Mouse (Mus musculus) ES-Bruce4 (cell line): Measurements from ENCODE around the gene Anks1b. TPM values are rescaled to one million over a fixed set of nuclear protein-coding genes. Genes with fewer than 3 reads are reported as not detected.
A peak's percentile ranks its signal among the peaks of the same experiment; 100 is the strongest.

Source experiments
- H3K27ac ChIP-seq: 2 replicates; pipeline ENCODE4 v1.5.1; 2012; ENCODE audit warnings: low read length, inconsistent platforms; ENCODE audit not compliant: insufficient read depth
- H3K27me3 ChIP-seq: 2 replicates; pipeline ENCODE4 v1.6.1; 2012; ENCODE audit warnings: mild to moderate bottlenecking, low read length, inconsistent platforms; ENCODE audit not compliant: control insufficient read depth, poor library complexity, insufficient read depth, severe bottlenecking
- H3K36me3 ChIP-seq: 2 replicates; pipeline ENCODE4 v1.6.1; 2012; ENCODE audit warnings: inconsistent platforms, mild to moderate bottlenecking, low read length, moderate library complexity; ENCODE audit not compliant: control insufficient read depth, poor library complexity, insufficient read depth, severe bottlenecking
- H3K4me1 ChIP-seq: one replicate; pipeline ENCODE4 v1.8.1; 2011; ENCODE audit warnings: low read length; ENCODE audit not compliant: control insufficient read depth, insufficient read depth
- H3K4me3 ChIP-seq: 2 replicates; pipeline ENCODE4 v1.5.1; 2011; ENCODE audit warnings: low read depth, mild to moderate bottlenecking, low read length
- H3K9ac ChIP-seq: 2 replicates; pipeline ENCODE4 v1.6.1; 2012; ENCODE audit warnings: low read depth, mild to moderate bottlenecking, inconsistent platforms; ENCODE audit not compliant: poor library complexity, severe bottlenecking
- H3K9me3 ChIP-seq: replicated peaks from 2 replicates; pipeline ENCODE4 v1.6.1; 2012; ENCODE audit warnings: mild to moderate bottlenecking, low read length, inconsistent platforms; ENCODE audit not compliant: control insufficient read depth, poor library complexity, insufficient read depth, severe bottlenecking
- CTCF ChIP-seq: IDR thresholded peaks from one replicate; pipeline ENCODE4 v1.8.1; 2011; ENCODE audit warnings: low read depth, low read length
- EP300 ChIP-seq: IDR thresholded peaks from 2 replicates; pipeline ENCODE4 v1.6.1; 2011; ENCODE audit warnings: low read depth, low read length; ENCODE audit not compliant: insufficient read depth
- POLR2A ChIP-seq: IDR thresholded peaks from one replicate; pipeline ENCODE4 v1.8.1; 2011; ENCODE audit warnings: low read length; ENCODE audit not compliant: insufficient read depth
- polyA plus RNA-seq: library from polyadenylated mRNA; stranded (reverse); fragments of >200 nt; gene quantifications from 2 replicates; pipeline ENCODE4 v1.2.4, GENCODE M21; 2011; ENCODE audit warnings: low read depth; ENCODE audit not compliant: missing spikeins, insufficient read depth, insufficient read length

Anks1b gene
- polyA plus RNA-seq, 1 experiment: 2.3 TPM

- Histone ChIP-seq H3K9me3 (no peaks in the 10 kb centered on the region), H3K4me3 (no peak overlapping the region), H3K36me3 (no peaks in the 10 kb centered on the region), H3K4me1 (no peaks in the 10 kb centered on the region), H3K27me3 (no peaks in the 10 kb centered on the region), H3K9ac (no peak overlapping the region), H3K27ac (no peak overlapping the region)
- no peak for TF ChIP-seq EP300
- TF ChIP-seq CTCF: no peak
- TF ChIP-seq POLR2A: no peak
Measured at GRCm38 (mm10) chr10:90856668-90857067, 983.4 kb downstream of the Anks1b start.

- Histone ChIP-seq H3K9ac (no peak overlapping the region), H3K27me3 (no peaks in the 10 kb centered on the region), H3K4me1 (no peaks in the 10 kb centered on the region), H3K9me3 (no peaks in the 10 kb centered on the region), H3K27ac (no peak overlapping the region), H3K36me3 (no peaks in the 10 kb centered on the region), H3K4me3 (no peak overlapping the region)
- TF ChIP-seq EP300 (no peak), CTCF (no peak), POLR2A (no peak)
Measured at GRCm38 (mm10) chr10:90859665-90860523, 986.6 kb downstream of the Anks1b start.

- Histone ChIP-seq H3K9me3 (no peaks in the 10 kb centered on the region), H3K4me1 (no peaks in the 10 kb centered on the region), H3K27me3 (0 out of 2 replicates have a peak, but pooled peaks cover 1% of the 10 kb centered on the region), H3K4me3 (no peak overlapping the region), H3K9ac (no peak overlapping the region), H3K27ac (no peak overlapping the region), H3K36me3 (no peaks in the 10 kb centered on the region)
- TF ChIP-seq POLR2A (no peak), EP300 (peak; percentile 70; the same call in 1 of the 2 replicates)
Measured at GRCm38 (mm10) chr10:90863881-90864598, 990.7 kb downstream of the Anks1b start.

- no peak overlapping the region for H3K27ac ChIP-seq
- 0 out of 2 replicates have a peak, but pooled peaks cover 1% of the 10 kb centered on the region for H3K27me3 ChIP-seq
- H3K4me1 ChIP-seq: no peaks in the 10 kb centered on the region
- H3K9ac ChIP-seq: no peak overlapping the region
- TF ChIP-seq CTCF (no peak), EP300 (no peak), POLR2A (no peak)
- H3K9me3 ChIP-seq: no peaks in the 10 kb centered on the region
- H3K36me3 ChIP-seq: no peaks in the 10 kb centered on the region
- H3K4me3 ChIP-seq: no peak overlapping the region
Measured at GRCm38 (mm10) chr10:90864599-90864889, 991.2 kb downstream of the Anks1b start.

GRCm38 (mm10) chr10:90873204-90873603 is 999.9 kb downstream of the Anks1b start:
- H3K9ac ChIP-seq: no peak overlapping the region
- H3K27me3 ChIP-seq: no peaks in the 10 kb centered on the region; the same call in 1 of the 2 replicates
- H3K27ac ChIP-seq: no peak overlapping the region
- no peaks in the 10 kb centered on the region for H3K9me3 ChIP-seq
- no peaks in the 10 kb centered on the region for H3K36me3 ChIP-seq
- H3K4me1 ChIP-seq: no peaks in the 10 kb centered on the region
- TF ChIP-seq CTCF (no peak), POLR2A (no peak), EP300 (no peak)
- H3K4me3 ChIP-seq: no peak overlapping the region

- Histone ChIP-seq H3K9ac (no peak overlapping the region), H3K4me1 (no peaks in the 10 kb centered on the region), H3K36me3 (no peaks in the 10 kb centered on the region), H3K27me3 (no peaks in the 10 kb centered on the region; the same call in 1 of the 2 replicates), H3K27ac (no peak overlapping the region), H3K4me3 (no peak overlapping the region), H3K9me3 (no peaks in the 10 kb centered on the region)
- TF ChIP-seq POLR2A (no peak), CTCF (no peak), EP300 (no peak)
Measured at GRCm38 (mm10) chr10:90874166-90874565, 1000.9 kb downstream of the Anks1b start.
